Comparison of ENCODE assay signal across 33 mouse cellular contexts in genomic region chr14:79231677-79232076, GRCm38 (mm10). TPM values are rescaled to one million over a fixed set of nuclear protein-coding genes. Genes with fewer than 3 reads are reported as not detected.
DNase-seq lines count a peak whose midpoint lies in the region; ATAC-seq lines count a peak whose summit lies in the region.
"Had no signal": no experiment of that assay in that cellular context is flagged by ENCODE, and none has a peak within 500 bp of the region (broad histone marks: within the 10 kb centered on the region; RNA-seq: fewer than 3 reads in every experiment).

No protein-coding gene starts in this region.

- WGBS in forebrain, embryonic 11.5 days = 91% methylated on average over 4 of the region's 4 CpGs
- WGBS in forebrain, embryonic 10.5 days = 90% methylated on average over 4 of the region's 4 CpGs
- WGBS in intestine, embryonic 15.5 days = 73% methylated on average over 4 of the region's 4 CpGs

- H3K4me1 ChIP-seq in forebrain, embryonic 11.5 days (replicated peaks; ENCODE audit: control insufficient read depth, insufficient read depth, low read length) = no peaks in the 10 kb centered on the region
- H3K4me1 ChIP-seq in forebrain, embryonic 10.5 days = peaks cover 16% of the 10 kb centered on the region
- H3K4me1 ChIP-seq in intestine, embryonic 15.5 days (replicated peaks) = no peaks in the 10 kb centered on the region; the same call in 1 of the 2 replicates
- H3K4me1 ChIP-seq: heart, embryonic 15.5 days; midbrain, embryonic 13.5 days; neural tube, embryonic 13.5 days had no signal

- no peaks in the 10 kb centered on the region for H3K9me3 ChIP-seq in forebrain, embryonic 11.5 days (ENCODE audit: control insufficient read depth, low read length)
- no peaks in the 10 kb centered on the region for H3K9me3 ChIP-seq in forebrain, embryonic 10.5 days
- H3K9me3 ChIP-seq in intestine, embryonic 15.5 days = no peaks in the 10 kb centered on the region
- H3K9me3 ChIP-seq: embryonic facial prominence, embryonic 10.5 days; embryonic facial prominence, embryonic 15.5 days; G1E; heart, embryonic 15.5 days; midbrain, embryonic 13.5 days; neural tube, embryonic 13.5 days had no signal

- H3K27me3 ChIP-seq in forebrain, embryonic 11.5 days (ENCODE audit: control insufficient read depth, insufficient read depth, low read length) = no peaks in the 10 kb centered on the region
- no peaks in the 10 kb centered on the region for H3K27me3 ChIP-seq in forebrain, embryonic 10.5 days (ENCODE audit: poor library complexity, severe bottlenecking)
- H3K27me3 ChIP-seq in intestine, embryonic 15.5 days (replicated peaks) = no peaks in the 10 kb centered on the region
- H3K27me3 ChIP-seq: embryonic facial prominence, embryonic 15.5 days; midbrain, embryonic 13.5 days; neural tube, embryonic 13.5 days; Patski had no signal

- H3K27ac ChIP-seq in forebrain, embryonic 11.5 days (ENCODE audit: low read depth, low read length) = no peak overlapping the region
- H3K27ac ChIP-seq in forebrain, embryonic 10.5 days = no peak overlapping the region
- no peak overlapping the region for H3K27ac ChIP-seq in intestine, embryonic 15.5 days
- H3K27ac ChIP-seq: embryonic facial prominence, embryonic 10.5 days; embryonic facial prominence, embryonic 15.5 days; heart, embryonic 15.5 days; hindbrain, postnatal 0 days; liver, embryonic 14.5 days; macrophage; midbrain, embryonic 13.5 days; neural tube, embryonic 13.5 days; stomach, postnatal 0 days had no signal

- no peak overlapping the region for H3K9ac ChIP-seq in forebrain, embryonic 11.5 days (ENCODE audit: low read length)
- no peak overlapping the region for H3K9ac ChIP-seq in intestine, embryonic 15.5 days
- H3K9ac ChIP-seq: embryonic facial prominence, embryonic 15.5 days; heart, embryonic 15.5 days; liver, embryonic 14.5 days; midbrain, embryonic 13.5 days; neural tube, embryonic 13.5 days had no signal

- no peaks in the 10 kb centered on the region for H3K36me3 ChIP-seq in forebrain, embryonic 11.5 days (ENCODE audit: control insufficient read depth, insufficient read depth, low read length)
- no peaks in the 10 kb centered on the region for H3K36me3 ChIP-seq in forebrain, embryonic 10.5 days (replicated peaks)
- H3K36me3 ChIP-seq in intestine, embryonic 15.5 days = no peaks in the 10 kb centered on the region
- H3K36me3 ChIP-seq: embryonic facial prominence, embryonic 10.5 days; embryonic facial prominence, embryonic 15.5 days; G1E; heart, embryonic 15.5 days; midbrain, embryonic 13.5 days; neural tube, embryonic 13.5 days had no signal

- H3K4me2 ChIP-seq in forebrain, embryonic 11.5 days (ENCODE audit: low read depth, low read length, severe bottlenecking) = no peak overlapping the region
- no peak overlapping the region for H3K4me2 ChIP-seq in intestine, embryonic 15.5 days (replicated peaks)
- H3K4me2 ChIP-seq: embryonic facial prominence, embryonic 15.5 days; heart, embryonic 15.5 days; midbrain, embryonic 13.5 days; neural tube, embryonic 13.5 days had no signal

- ATAC-seq in forebrain, embryonic 11.5 days (replicated peaks; ENCODE audit: low FRiP score) = no peak
- ATAC-seq in intestine, embryonic 15.5 days = no peak
- ATAC-seq: forebrain, embryonic 14.5 days; hindbrain, postnatal 0 days; intestine, embryonic 16.5 days; midbrain, embryonic 13.5 days; Patski had no signal

- no peak overlapping the region for H3K4me3 ChIP-seq in forebrain, embryonic 11.5 days (ENCODE audit: low read depth, low read length)
- H3K4me3 ChIP-seq in forebrain, embryonic 10.5 days = no peak overlapping the region
- no peak overlapping the region for H3K4me3 ChIP-seq in intestine, embryonic 15.5 days (replicated peaks)
- H3K4me3 ChIP-seq: embryonic facial prominence, embryonic 10.5 days; embryonic facial prominence, embryonic 15.5 days; heart, embryonic 15.5 days; midbrain, embryonic 13.5 days; neural tube, embryonic 13.5 days had no signal

- peak; percentile 48 for DNase-seq in forebrain, embryonic 11.5 days (ENCODE audit: low spot score)
- no peak for DNase-seq in forebrain, embryonic 10.5 days (ENCODE audit: extremely low spot score, low spot score)
- DNase-seq in urinary bladder, adult 2 months (ENCODE audit: low spot score) = peak; percentile 11
- DNase-seq in urinary bladder, postnatal 10 days (ENCODE audit: low spot score) = no peak
- DNase-seq in cerebellum, adult 9-11 months = peak; percentile 75
- DNase-seq in retina, postnatal 1 day = no peak
- DNase-seq in spleen, postnatal 14 days (ENCODE audit: low spot score in 2 of 2) = no peak
- DNase-seq: adrenal gland, postnatal 14 days; kidney, adult 8-10 months; kidney, postnatal 10 days; liver; lung, adult 2 months; lung, postnatal 10 days; right cerebral cortex, postnatal 25 days; thymus, adult 18-20 months had no signal

RNA-seq across cellular contexts. Expression of gene Zfp957, which starts 15.5 kb away (rescaled TPM):
- polyA plus RNA-seq in forebrain, embryonic 11.5 days (2014; fragmentation: Nextera tagmentation; extraction: Ambion mirVana) = not detected in 2 replicates
- polyA plus RNA-seq in forebrain, embryonic 10.5 days (2016; fragmentation: Nextera tagmentation; extraction: Ambion mirVana) = not detected in 2 replicates
- not detected in 2 replicates for polyA plus RNA-seq in urinary bladder, adult 2 months (2012; rRNA removed)
- not detected in 2 replicates for polyA plus RNA-seq in intestine, embryonic 15.5 days (2015; fragmentation: Nextera tagmentation; extraction: Ambion mirVana)
- polyA plus RNA-seq: embryonic facial prominence, embryonic 10.5 days; embryonic facial prominence, embryonic 15.5 days; forebrain, embryonic 14.5 days; frontal cortex, adult 2 months; G1E; gonadal fat pad, adult 2 months; heart, embryonic 15.5 days; hindbrain, embryonic 11.5 days; hindbrain, postnatal 0 days; intestine, embryonic 16.5 days; limb, embryonic 11.5 days; liver, embryonic 14.5 days; lung, adult 2 months; macrophage; midbrain, embryonic 13.5 days; neural tube, embryonic 13.5 days; stomach, postnatal 0 days had no signal

Comparison
In these comparisons a context has a peak if more than half of its experiments do, and no peak if none do; other contexts are left out.
1. DNase-seq: peak in forebrain, embryonic 11.5 days (single experiment), urinary bladder, adult 2 months (single experiment) and cerebellum, adult 9-11 months (single experiment); none in forebrain, embryonic 10.5 days (single experiment), urinary bladder, postnatal 10 days (single experiment), retina, postnatal 1 day (single experiment) and spleen, postnatal 14 days (0 of 2).